Comparison of ENCODE assay signal across 8 mouse cellular contexts in genomic region chr2:29199909-29200308, GRCm38 (mm10). TPM values are rescaled to one million over a fixed set of nuclear protein-coding genes. Genes with fewer than 3 reads are reported as not detected.
DNase-seq lines count a peak whose midpoint lies in the region.

No protein-coding gene starts in this region.

- peak; percentile 71 for DNase-seq in adrenal gland, postnatal 14 days
- DNase-seq in adrenal gland, adult 8-10 months, result no peak
- DNase-seq in left cerebral cortex, adult 18-20 months (ENCODE audit: low spot score in 2 of 2), result peak; percentile 42 to 75
- DNase-seq in left cerebral cortex, adult 11 months (ENCODE audit: low spot score), result no peak
- peak; percentile 56 for DNase-seq in ZHBTc4 (ENCODE audit: low read depth, low spot score)
- peak; percentile 51 for DNase-seq in embryo, embryonic 11 days
- peak; percentile 18 to 28 for DNase-seq in lung, adult 18-20 months
- DNase-seq in spleen, postnatal 10 days (ENCODE audit: low spot score in 2 of 2), result peak; percentile 19 to 64

RNA-seq across cellular contexts. Expression of gene Ntng2, which starts 52.9 kb away (rescaled TPM):
- 20.6 and 25.2 TPM in 2 replicates for total RNA-seq in adrenal gland, postnatal 14 days (2021)
- total RNA-seq in adrenal gland, adult 8-10 months (2022), result 10 to 100 TPM; 52.7 to 72.6 (median 62.9) TPM
- total RNA-seq in left cerebral cortex, adult 18-20 months (2021), result 10 to 100 TPM; 77.9 to 80.7 TPM

Comparison
In these comparisons a context has a peak if more than half of its experiments do, and no peak if none do; other contexts are left out.
1. DNase-seq: peak in adrenal gland, postnatal 14 days (single experiment), left cerebral cortex, adult 18-20 months (2 of 2), ZHBTc4 (single experiment), embryo, embryonic 11 days (single experiment), lung, adult 18-20 months (2 of 2) and spleen, postnatal 10 days (2 of 2); none in adrenal gland, adult 8-10 months (single experiment) and left cerebral cortex, adult 11 months (single experiment).